Mouse (Mus musculus) cortical plate, adult 2 months (tissue): Measurements from ENCODE around the gene Meioc.
A peak's percentile ranks its signal among the peaks of the same experiment; 100 is the strongest.

Source experiments
- CTCF ChIP-seq: fragments of 200-500 bp; IDR thresholded peaks from 2 replicates; pipeline ENCODE4 v1.5.1; 2011; ENCODE audit warnings: mild to moderate bottlenecking, control low read depth, low read length; ENCODE audit not compliant: insufficient read depth; ENCODE audit errors: extremely low read depth
- POLR2A ChIP-seq: fragments of 200-500 bp; IDR thresholded peaks from 2 replicates; pipeline ENCODE4 v1.6.1; 2011; ENCODE audit warnings: mild to moderate bottlenecking, low read length, control low read depth; ENCODE audit not compliant: insufficient read depth; ENCODE audit errors: extremely low read depth

GRCm38 (mm10) chr11:102725574-102725973 is 62.1 kb downstream of the Meioc start:
- TF ChIP-seq CTCF = peak; percentile 39
- no peak for TF ChIP-seq POLR2A
